Mouse (Mus musculus) intestine, embryonic 15.5 days (tissue): ENCODE data around the gene Hyal3. TPM values are rescaled to one million over a fixed set of nuclear protein-coding genes. Genes with fewer than 3 reads are reported as not detected.

Experiments
- ATAC-seq: fragments of 200-750 bp; cut with Nextera tagmentation; 2 replicates; pipeline ENCODE4 v1.8.0; 2017; ENCODE audit warnings: moderate TSS enrichment, moderate library complexity
- H3K27ac ChIP-seq: fragments of 300-500 bp; sonication (generic); 2 replicates; pipeline ENCODE4 v1.5.1; 2015; ENCODE audit warnings: mild to moderate bottlenecking, inconsistent platforms
- H3K27me3 ChIP-seq: fragments of 300-500 bp; sonication (generic); replicated peaks from 2 replicates; pipeline ENCODE4 v1.6.1; 2015; ENCODE audit warnings: inconsistent platforms
- H3K36me3 ChIP-seq: fragments of 300-500 bp; sonication (generic); 2 replicates; pipeline ENCODE4 v1.6.1; 2015; ENCODE audit warnings: inconsistent platforms
- H3K4me1 ChIP-seq: fragments of 300-500 bp; sonication (generic); replicated peaks from 2 replicates; pipeline ENCODE4 v1.6.1; 2015; ENCODE audit warnings: inconsistent platforms
- H3K4me2 ChIP-seq: fragments of 300-500 bp; sonication (generic); replicated peaks from 2 replicates; pipeline ENCODE4 v1.6.1; 2015; ENCODE audit warnings: mild to moderate bottlenecking, inconsistent platforms
- H3K4me3 ChIP-seq: fragments of 300-500 bp; sonication (generic); replicated peaks from 2 replicates; pipeline ENCODE4 v1.5.1; 2015; ENCODE audit warnings: inconsistent platforms
- H3K9ac ChIP-seq: fragments of 300-500 bp; sonication (generic); 2 replicates; pipeline ENCODE4 v1.6.1; 2015; ENCODE audit warnings: inconsistent platforms
- H3K9me3 ChIP-seq: fragments of 300-500 bp; sonication (generic); 2 replicates; pipeline ENCODE4 v1.6.1; 2016; ENCODE audit warnings: inconsistent platforms
- WGBS: fragments of 180-500 bp; shearing (Covaris S2); methylation state at CpG from one replicate; pipeline ENCODE4 v1.1.7; 2015; 5-methylcytosine and 5-hydroxymethylcytosine counted together
- polyA plus RNA-seq: library from polyadenylated mRNA; unstranded; fragments of >200 nt; fragmentation: Nextera tagmentation; extraction: Ambion mirVana; gene quantifications from 2 replicates; pipeline ENCODE4 v1.2.1, GENCODE M21; 2015

Hyal3 gene
- 0.74 and 0.97 TPM in 2 replicates for polyA plus RNA-seq

DNA sequence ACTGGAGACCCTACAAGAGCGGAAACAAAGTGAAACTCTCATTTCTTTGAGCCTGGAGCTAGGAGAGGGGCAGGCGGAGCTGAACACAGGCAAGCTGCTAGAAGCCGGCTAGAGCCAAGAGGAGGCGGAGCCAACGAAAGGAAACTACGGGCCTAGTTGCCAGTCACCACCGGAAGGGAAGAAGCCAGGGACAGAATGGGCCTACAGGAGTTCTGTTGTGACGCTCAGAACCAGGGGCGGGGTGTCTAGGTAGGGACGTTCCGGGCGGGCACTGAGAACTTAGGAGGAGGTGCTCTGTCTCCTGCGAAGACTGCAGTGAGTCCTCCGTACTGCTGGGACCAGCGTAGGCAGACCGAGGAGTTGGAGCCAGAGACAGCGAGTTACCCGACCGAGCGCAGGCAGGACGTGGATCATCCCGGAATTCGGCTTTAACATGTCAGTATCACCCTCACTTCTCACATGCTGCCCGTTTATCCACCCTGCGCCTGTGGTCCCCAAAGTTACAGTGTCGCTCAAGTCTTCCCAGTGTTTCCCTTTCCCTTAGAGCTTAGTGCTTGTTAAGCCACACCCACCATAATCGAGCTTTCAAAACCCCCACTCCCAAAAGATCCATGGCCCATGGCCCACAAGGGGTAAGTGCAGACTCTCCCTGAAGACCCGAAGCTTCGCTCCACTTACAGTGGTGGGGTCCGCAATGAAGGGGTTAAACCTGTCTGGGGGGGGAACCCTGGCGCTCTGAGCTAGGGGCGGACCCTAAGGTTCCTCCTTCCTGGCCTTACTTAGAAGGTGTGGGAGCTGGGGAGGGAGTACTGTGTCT lies at the start of gene Hyal3:
Gene Hyal3 (plus strand): TSS at position 318 of the 817 bp plus-strand sequence.
- Histone ChIP-seq H3K36me3 (peaks cover 9% of the 10 kb centered on the region), H3K4me2 (peak within 1 kb of the TSS; percentile 86), H3K27ac (peak within 1 kb of the TSS; percentile 90), H3K27me3 (no peaks in the 10 kb centered on the region), H3K4me1 (peaks cover 36% of the 10 kb centered on the region), H3K9me3 (no peaks in the 10 kb centered on the region), H3K4me3 (peak within 1 kb of the TSS; percentile 57), H3K9ac (peak within 1 kb of the TSS; percentile 71)
- ATAC-seq, result peak; percentile 81
- under 1% methylated on average over 32 of the region's 32 CpGs for WGBS

DNA sequence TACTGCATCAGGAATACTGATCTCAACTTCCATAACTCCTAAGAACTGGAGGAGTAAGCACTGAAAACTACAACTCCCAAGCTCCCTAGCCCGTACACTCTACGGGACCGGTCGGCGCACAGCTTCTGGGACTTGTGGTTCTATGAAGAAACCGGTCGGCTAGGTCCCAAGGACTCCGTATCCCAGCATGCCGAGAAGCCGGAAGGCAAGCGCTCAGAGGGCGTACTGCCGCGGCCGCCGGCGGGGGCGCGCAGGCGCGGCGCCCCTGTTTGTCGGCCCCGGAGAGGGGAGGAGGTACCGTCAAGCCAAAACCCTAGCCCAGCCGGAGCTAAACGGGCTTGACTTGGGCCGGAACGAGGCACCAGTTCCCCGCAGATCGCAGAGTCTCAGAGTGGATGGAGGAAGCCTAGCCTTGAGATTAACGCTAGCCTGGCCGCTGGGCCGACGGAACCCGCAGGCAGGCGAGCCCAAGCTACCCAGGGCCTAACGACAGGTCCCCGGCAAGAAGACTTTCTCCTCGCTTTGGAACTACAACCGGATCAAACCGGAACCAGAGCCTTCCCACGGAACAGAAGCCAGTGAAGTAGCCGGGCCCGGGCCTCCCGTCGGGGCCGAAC lies 46.7 kb upstream of the Hyal3 start, which contains the start of gene Tmem115:
Gene Tmem115 (plus strand): TSS at position 155 of the 617 bp plus-strand sequence.
- H3K9ac ChIP-seq, result peak within 1 kb of the TSS; percentile 79
- no peaks in the 10 kb centered on the region for H3K27me3 ChIP-seq
- peak within 1 kb of the TSS; percentile 79 for H3K27ac ChIP-seq
- H3K4me1 ChIP-seq, result peaks cover 21% of the 10 kb centered on the region
- H3K9me3 ChIP-seq, result no peaks in the 10 kb centered on the region
- peak within 1 kb of the TSS; percentile 76 for H3K4me3 ChIP-seq
- under 1% methylated on average over 48 of the region's 48 CpGs for WGBS
- H3K4me2 ChIP-seq, result peak within 1 kb of the TSS; percentile 92
- peak; percentile 98 for ATAC-seq
- peaks cover 10% of the 10 kb centered on the region; the same call in 1 of the 2 replicates for H3K36me3 ChIP-seq

DNA sequence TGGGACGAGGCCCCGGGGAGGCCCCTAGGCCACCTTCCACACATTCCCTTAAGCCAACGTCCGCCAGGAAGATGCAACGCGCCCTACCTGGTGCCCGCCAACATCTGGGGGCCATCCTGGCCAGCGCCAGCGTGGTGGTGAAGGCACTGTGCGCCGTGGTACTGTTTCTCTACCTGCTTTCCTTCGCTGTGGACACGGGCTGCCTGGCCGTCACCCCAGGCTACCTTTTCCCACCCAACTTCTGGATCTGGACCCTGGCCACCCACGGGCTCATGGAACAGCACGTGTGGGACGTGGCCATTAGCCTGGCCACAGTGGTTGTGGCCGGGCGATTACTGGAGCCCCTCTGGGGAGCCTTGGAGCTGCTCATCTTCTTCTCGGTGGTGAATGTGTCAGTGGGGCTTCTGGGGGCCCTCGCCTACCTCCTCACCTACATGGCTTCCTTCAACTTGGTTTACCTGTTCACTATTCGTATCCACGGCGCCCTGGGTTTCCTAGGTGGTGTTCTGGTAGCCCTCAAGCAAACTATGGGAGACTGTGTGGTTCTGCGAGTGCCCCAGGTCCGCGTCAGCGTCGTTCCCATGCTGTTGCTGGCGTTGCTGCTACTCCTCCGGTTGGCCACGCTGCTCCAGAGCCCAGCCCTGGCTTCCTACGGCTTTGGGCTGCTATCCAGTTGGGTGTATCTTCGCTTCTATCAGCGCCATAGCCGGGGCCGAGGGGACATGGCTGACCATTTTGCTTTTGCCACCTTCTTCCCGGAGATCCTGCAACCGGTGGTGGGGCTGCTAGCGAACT lies 46.0 kb upstream of the Hyal3 start:
- H3K4me2 ChIP-seq, result peak overlapping the region; percentile 92
- H3K27ac ChIP-seq, result peak overlapping the region; percentile 79
- H3K4me1 ChIP-seq, result peaks cover 21% of the 10 kb centered on the region
- H3K9ac ChIP-seq, result peak overlapping the region; percentile 79
- peak overlapping the region; percentile 76 for H3K4me3 ChIP-seq
- peaks cover 10% of the 10 kb centered on the region; the same call in 1 of the 2 replicates for H3K36me3 ChIP-seq
- WGBS, result under 1% methylated on average over 40 of the region's 40 CpGs
- no peaks in the 10 kb centered on the region for H3K27me3 ChIP-seq
- peak; percentile 3 for ATAC-seq
- H3K9me3 ChIP-seq, result no peaks in the 10 kb centered on the region

DNA sequence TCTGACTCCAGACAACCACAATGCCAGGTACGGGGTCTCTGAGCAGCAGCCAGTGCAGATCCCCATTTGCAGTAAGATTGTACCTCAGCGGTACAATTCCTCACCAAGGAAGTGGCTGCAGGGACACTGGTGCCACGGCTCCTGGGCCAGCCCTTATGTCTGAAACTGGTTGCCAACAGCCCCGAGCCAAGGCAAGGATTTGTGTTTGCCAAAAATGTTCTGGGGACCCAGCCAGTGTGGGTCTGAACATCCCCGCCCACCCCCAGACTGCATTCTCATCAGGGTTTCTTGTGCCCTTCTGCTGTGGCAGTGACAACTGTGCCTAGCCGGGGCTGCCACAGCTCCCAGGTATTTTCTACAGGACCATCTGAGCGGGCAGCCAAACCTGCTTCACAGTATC lies 42.4 kb upstream of the Hyal3 start:
- Histone ChIP-seq H3K9me3 (no peaks in the 10 kb centered on the region), H3K4me2 (no peak overlapping the region), H3K27ac (no peak overlapping the region), H3K27me3 (no peaks in the 10 kb centered on the region), H3K36me3 (peaks cover 14% of the 10 kb centered on the region; the same call in 1 of the 2 replicates), H3K4me1 (peaks cover 37% of the 10 kb centered on the region), H3K9ac (no peak overlapping the region), H3K4me3 (no peak overlapping the region)
- ATAC-seq, result no peak
- WGBS, result 93% methylated on average over 7 of the region's 7 CpGs

DNA sequence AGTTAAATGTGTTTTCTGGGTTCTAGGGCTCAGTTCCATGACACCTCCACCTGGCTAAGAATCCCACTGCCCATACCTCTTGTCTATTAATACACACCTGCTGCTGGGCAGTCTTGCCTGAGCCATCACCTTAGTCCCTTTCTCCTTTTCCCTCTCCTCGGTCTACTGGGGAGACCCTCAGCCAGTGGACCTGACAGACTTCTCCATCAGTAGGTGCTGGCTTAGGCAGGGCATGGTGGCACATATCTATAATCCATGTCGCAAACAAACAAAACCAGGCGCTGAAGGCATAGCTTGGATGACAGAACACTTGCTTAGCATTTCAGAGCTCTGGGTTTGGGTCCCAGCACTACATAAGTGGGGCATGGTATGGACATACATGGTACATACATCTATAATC lies 41.9 kb upstream of the Hyal3 start:
- H3K36me3 ChIP-seq, result peaks cover 14% of the 10 kb centered on the region; the same call in 1 of the 2 replicates
- H3K9me3 ChIP-seq, result no peaks in the 10 kb centered on the region
- no peak overlapping the region for H3K27ac ChIP-seq
- no peak for ATAC-seq
- 89% methylated on average over 3 of the region's 3 CpGs for WGBS
- no peak overlapping the region for H3K4me3 ChIP-seq
- H3K4me2 ChIP-seq, result no peak overlapping the region
- H3K9ac ChIP-seq, result no peak overlapping the region
- H3K4me1 ChIP-seq, result peaks cover 37% of the 10 kb centered on the region
- H3K27me3 ChIP-seq, result no peaks in the 10 kb centered on the region

DNA sequence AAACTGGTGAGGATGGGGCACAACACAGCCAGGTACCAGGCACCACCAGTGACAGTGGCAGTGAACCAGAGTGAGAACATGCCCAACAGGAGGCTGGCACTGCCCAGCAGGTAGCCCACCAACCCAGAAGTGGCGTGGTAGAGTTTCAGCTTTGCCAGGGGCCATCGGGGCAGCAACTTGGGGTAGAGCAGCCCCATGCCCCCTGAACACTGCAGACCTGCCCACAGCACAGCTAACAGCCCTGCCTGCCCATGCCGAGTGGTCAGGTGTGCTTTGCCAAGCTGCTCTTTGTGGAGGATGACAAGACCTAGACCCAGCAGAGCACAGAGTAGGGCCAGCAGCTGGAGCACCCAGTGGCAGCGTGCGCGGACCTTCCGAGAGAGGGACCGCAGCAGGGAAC lies 40.7 kb upstream of the Hyal3 start:
- no peak for ATAC-seq
- no peak overlapping the region for H3K9ac ChIP-seq
- peaks cover 18% of the 10 kb centered on the region; the same call in 1 of the 2 replicates for H3K36me3 ChIP-seq
- H3K9me3 ChIP-seq, result no peaks in the 10 kb centered on the region
- H3K27me3 ChIP-seq, result no peaks in the 10 kb centered on the region
- no peak overlapping the region for H3K27ac ChIP-seq
- H3K4me3 ChIP-seq, result no peak overlapping the region
- no peak overlapping the region for H3K4me2 ChIP-seq
- 93% methylated on average over 8 of the region's 8 CpGs for WGBS
- peaks cover 37% of the 10 kb centered on the region for H3K4me1 ChIP-seq

DNA sequence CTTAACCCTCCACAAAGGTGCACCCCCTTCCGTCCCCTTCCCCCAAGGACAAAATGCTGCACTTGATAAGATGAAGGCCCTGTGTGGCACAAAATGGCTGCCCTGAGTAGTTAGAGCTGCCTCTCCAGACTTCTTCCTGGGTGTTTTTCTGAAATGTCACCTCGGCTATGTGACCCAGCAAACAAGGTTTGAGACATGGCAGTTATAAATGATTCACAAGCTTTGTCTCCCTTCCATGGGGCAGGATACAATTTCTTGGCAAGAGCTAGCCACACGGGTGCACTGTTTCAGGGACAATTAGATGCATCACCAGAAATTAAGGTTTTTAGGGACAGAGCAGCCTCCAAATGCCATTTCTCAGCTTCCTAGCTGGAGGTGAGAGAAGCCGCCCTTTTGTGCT lies 40.2 kb upstream of the Hyal3 start:
- Histone ChIP-seq H3K9ac (no peak overlapping the region), H3K27ac (no peak overlapping the region), H3K36me3 (peaks cover 18% of the 10 kb centered on the region; the same call in 1 of the 2 replicates), H3K4me1 (peaks cover 37% of the 10 kb centered on the region), H3K27me3 (no peaks in the 10 kb centered on the region), H3K9me3 (no peaks in the 10 kb centered on the region), H3K4me3 (no peak overlapping the region), H3K4me2 (peak overlapping the region; percentile 83; the same call in 1 of the 2 replicates)
- no peak for ATAC-seq
- WGBS, result 73% methylated on average over 4 of the region's 4 CpGs

DNA sequence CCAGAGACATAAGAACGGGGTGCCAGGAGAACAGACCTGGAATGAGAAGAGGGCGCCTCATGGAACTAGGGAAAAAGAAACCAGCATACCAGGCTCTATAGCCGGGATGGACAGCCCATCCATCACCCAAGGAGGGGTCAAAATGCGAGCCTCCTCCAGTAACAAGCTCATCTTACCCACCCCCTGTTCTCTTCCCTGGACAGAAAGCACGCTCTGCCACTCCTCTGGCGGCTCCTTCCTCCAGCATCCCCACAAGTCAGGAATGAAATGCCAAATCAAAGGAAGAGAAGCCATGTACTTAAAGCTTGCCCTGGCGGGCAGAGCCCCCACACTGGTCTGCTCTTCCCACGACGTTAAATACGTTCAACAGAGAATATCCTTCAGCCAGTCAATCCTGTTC lies 39.6 kb upstream of the Hyal3 start:
- peak overlapping the region; percentile 13; the same call in 1 of the 2 replicates for H3K27ac ChIP-seq

DNA sequence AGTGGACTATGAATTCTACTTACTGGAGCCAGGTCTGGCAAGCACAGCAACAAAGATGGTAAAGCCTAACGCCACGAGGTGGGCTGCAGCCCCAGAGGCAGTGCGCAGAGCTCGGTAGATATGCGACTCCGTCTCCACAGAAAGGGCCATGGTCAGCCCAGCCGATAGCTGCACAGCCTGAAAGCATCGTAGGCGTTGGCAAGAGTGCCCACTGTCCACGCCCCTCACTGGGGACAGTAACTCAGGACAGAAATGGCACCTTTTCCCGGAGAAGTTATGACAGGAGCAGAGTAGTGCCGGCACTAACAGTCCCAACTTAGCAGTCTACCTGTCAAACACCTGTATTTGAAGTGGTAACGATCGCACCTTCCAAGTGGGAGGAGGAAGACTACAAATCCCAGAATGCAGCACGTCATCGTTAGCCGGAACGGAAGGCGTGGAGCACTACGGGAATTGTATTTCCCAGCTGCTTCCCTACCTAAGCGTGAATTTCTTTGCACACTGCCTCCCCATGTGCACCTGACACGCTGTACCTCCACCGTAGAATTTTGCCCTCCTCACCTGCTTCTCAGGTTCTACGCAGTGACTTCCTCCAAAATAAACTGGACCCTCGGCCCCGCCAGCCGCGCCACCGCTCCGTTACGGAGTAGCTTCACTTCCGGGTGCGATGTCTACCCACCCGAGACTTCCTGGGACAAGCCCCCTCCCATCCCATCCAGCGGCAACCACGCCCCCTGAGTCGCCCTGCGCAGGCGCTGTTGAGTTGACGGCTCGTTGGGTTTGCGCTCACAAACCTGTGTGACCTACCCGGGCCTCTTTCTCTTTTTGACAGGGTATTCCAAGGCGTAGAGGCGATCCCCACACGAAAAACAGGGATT lies 38.9 kb upstream of the Hyal3 start, which contains the start of the genes Cyb561d2 and Nprl2:
Gene Cyb561d2 (minus strand): TSS at position 720 of the 878 bp plus-strand sequence.
Gene Nprl2 (plus strand): TSS at position 753 of the 878 bp plus-strand sequence.
- H3K27me3 ChIP-seq, result no peaks in the 10 kb centered on the region
- WGBS, result under 1% methylated on average over 46 of the region's 46 CpGs

More for the DNA sequence above, 39.6 kb upstream of the Hyal3 start:
- 30% methylated on average over 10 of the region's 10 CpGs for WGBS
- Histone ChIP-seq H3K36me3 (peaks cover 18% of the 10 kb centered on the region; the same call in 1 of the 2 replicates), H3K9ac (no peak overlapping the region), H3K4me1 (peaks cover 31% of the 10 kb centered on the region), H3K4me2 (peak overlapping the region; percentile 83), H3K9me3 (no peaks in the 10 kb centered on the region), H3K4me3 (peak overlapping the region; percentile 59; the same call in 1 of the 2 replicates), H3K27me3 (no peaks in the 10 kb centered on the region)
- no peak for ATAC-seq

DNA sequence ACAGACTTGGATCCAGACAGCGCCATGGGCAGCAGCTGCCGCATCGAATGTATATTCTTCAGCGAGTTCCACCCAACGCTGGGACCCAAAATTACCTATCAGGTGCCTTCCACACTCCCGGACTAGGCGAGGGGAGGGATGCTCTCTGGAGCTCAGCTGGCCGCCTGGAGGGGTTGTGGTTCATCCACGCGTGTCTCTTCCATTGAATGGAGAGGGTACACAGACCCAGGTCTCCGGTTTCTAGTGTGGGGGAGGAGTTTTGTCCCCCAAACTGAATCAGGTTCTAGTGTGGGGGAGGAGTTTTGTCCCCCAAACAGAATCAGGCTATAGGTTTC lies 38.3 kb upstream of the Hyal3 start:
- H3K27ac ChIP-seq, result 0 out of 2 replicates have a peak overlapping the region, but pooled peaks have one; percentile 48
- H3K9me3 ChIP-seq, result no peaks in the 10 kb centered on the region
- H3K36me3 ChIP-seq, result peaks cover 18% of the 10 kb centered on the region; the same call in 1 of the 2 replicates
- H3K4me2 ChIP-seq, result peak overlapping the region; percentile 83
- H3K4me3 ChIP-seq, result peak overlapping the region; percentile 59
- H3K27me3 ChIP-seq, result no peaks in the 10 kb centered on the region
- WGBS, result under 1% methylated on average over 11 of the region's 11 CpGs
- H3K4me1 ChIP-seq, result peaks cover 28% of the 10 kb centered on the region
- ATAC-seq, result peak; percentile 27
- peak overlapping the region; percentile 61 for H3K9ac ChIP-seq

More for the DNA sequence above, 38.9 kb upstream of the Hyal3 start, which contains the start of the genes Cyb561d2 and Nprl2:
- peaks cover 18% of the 10 kb centered on the region; the same call in 1 of the 2 replicates for H3K36me3 ChIP-seq
- peak; percentile 93 for ATAC-seq
- peak within 1 kb of the TSS; percentile 59 for H3K4me3 ChIP-seq
- no peaks in the 10 kb centered on the region for H3K9me3 ChIP-seq
- peak within 1 kb of the TSS; percentile 61 for H3K9ac ChIP-seq
- peak within 1 kb of the TSS; percentile 83 for H3K4me2 ChIP-seq
- peaks cover 29% of the 10 kb centered on the region for H3K4me1 ChIP-seq
- peak within 1 kb of the TSS; percentile 48; the same call in 1 of the 2 replicates for H3K27ac ChIP-seq

DNA sequence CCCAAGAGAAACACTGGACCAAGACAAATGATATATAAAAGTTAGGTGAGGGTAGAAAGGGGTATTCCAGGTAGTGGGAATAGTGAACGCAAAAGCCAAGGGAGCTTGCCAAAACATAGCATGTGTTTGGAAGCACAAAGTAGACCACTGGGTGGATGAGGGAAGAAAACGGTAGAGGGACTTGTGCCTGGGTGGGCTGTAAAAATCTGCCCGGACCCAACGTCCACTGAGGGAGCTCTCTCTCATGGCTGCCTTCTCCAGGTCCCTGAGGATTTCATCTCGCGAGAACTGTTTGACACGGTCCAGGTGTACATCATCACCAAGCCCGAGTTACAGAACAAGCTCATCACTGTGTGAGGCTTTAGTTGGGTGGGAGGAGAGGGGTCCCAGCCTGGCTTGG lies 37.9 kb upstream of the Hyal3 start:
- no peaks in the 10 kb centered on the region for H3K9me3 ChIP-seq
- peak overlapping the region; percentile 59 for H3K4me3 ChIP-seq
- H3K36me3 ChIP-seq, result peaks cover 16% of the 10 kb centered on the region; the same call in 1 of the 2 replicates
- H3K4me2 ChIP-seq, result peak overlapping the region; percentile 83
- no peak for ATAC-seq
- no peaks in the 10 kb centered on the region for H3K27me3 ChIP-seq
- WGBS, result 44% methylated on average over 8 of the region's 8 CpGs
- H3K4me1 ChIP-seq, result peaks cover 28% of the 10 kb centered on the region
- H3K27ac ChIP-seq, result no peak overlapping the region
- H3K9ac ChIP-seq, result no peak overlapping the region
